Mouse (Mus musculus): ENCODE measurements around the gene Sept9. TPM values are rescaled to one million over a fixed set of nuclear protein-coding genes. Genes with fewer than 3 reads are reported as not detected.

Sept9 gene
- polyA plus RNA-seq, 1 experiment, result 13.3 TPM

GRCm38 (mm10) chr11:117169088-117169635 is 30.3 kb upstream of the Sept9 start:
- peak overlapping the region; percentile 63 for H3K4me3 ChIP-seq (replicated peaks; ENCODE audit: insufficient read depth, low read depth, low read length)
- peak; percentile 62 to 63 for DNase-seq
- peak overlapping the region; percentile 80 for H3K27ac ChIP-seq (ENCODE audit: insufficient read depth, low read length)
- WGBS, result 39% methylated on average over 11 of the region's 11 CpGs
- no peaks in the 10 kb centered on the region for H3K4me1 ChIP-seq (ENCODE audit: control insufficient read depth, insufficient read depth, low read length)
- H3K27me3 ChIP-seq (ENCODE audit: control insufficient read depth, insufficient read depth, low read length), result no peaks in the 10 kb centered on the region
- TF ChIP-seq CTCF (IDR thresholded peaks at IDR 0.05; ENCODE audit: borderline replicate concordance, insufficient read depth, low read depth, low read length) (no peak), POLR2A (IDR thresholded peaks at IDR 0.05; ENCODE audit: borderline replicate concordance, insufficient read depth, low read length) (peak; percentile 15; the same call in 1 of the 2 replicates)

- H3K4me1 ChIP-seq (ENCODE audit: control insufficient read depth, insufficient read depth, low read length), result no peaks in the 10 kb centered on the region
- TF ChIP-seq POLR2A (IDR thresholded peaks at IDR 0.05; ENCODE audit: borderline replicate concordance, insufficient read depth, low read length), result no peak
- no peak for TF ChIP-seq CTCF (IDR thresholded peaks at IDR 0.05; ENCODE audit: borderline replicate concordance, insufficient read depth, low read depth, low read length)
- no peak overlapping the region for H3K4me3 ChIP-seq (replicated peaks; ENCODE audit: insufficient read depth, low read depth, low read length)
- no peaks in the 10 kb centered on the region for H3K27me3 ChIP-seq (ENCODE audit: control insufficient read depth, insufficient read depth, low read length)
- peak in 1 of 2 experiments; percentile 13 for DNase-seq
- H3K27ac ChIP-seq (ENCODE audit: insufficient read depth, low read length), result no peak overlapping the region
- 78% methylated on average over 19 of the region's 19 CpGs for WGBS
These were observed 29.5 kb upstream of the Sept9 start for GRCm38 (mm10) chr11:117169801-117170565.

- Histone ChIP-seq H3K27ac (ENCODE audit: insufficient read depth, low read length) (no peak overlapping the region), H3K4me3 (replicated peaks; ENCODE audit: insufficient read depth, low read depth, low read length) (no peak overlapping the region), H3K27me3 (ENCODE audit: control insufficient read depth, insufficient read depth, low read length) (no peaks in the 10 kb centered on the region), H3K4me1 (ENCODE audit: control insufficient read depth, insufficient read depth, low read length) (peaks cover 3% of the 10 kb centered on the region; the same call in 1 of the 2 replicates)
- WGBS, result 54% methylated on average over 18 of the region's 18 CpGs
- TF ChIP-seq POLR2A (IDR thresholded peaks at IDR 0.05; ENCODE audit: borderline replicate concordance, insufficient read depth, low read length) (no peak), CTCF (IDR thresholded peaks at IDR 0.05; ENCODE audit: borderline replicate concordance, insufficient read depth, low read depth, low read length) (no peak)
- DNase-seq, result no peak
These were observed 25.2 kb upstream of the Sept9 start for GRCm38 (mm10) chr11:117174098-117174892.

GRCm38 (mm10) chr11:117174924-117175323 is 24.5 kb upstream of the Sept9 start:
- Histone ChIP-seq H3K4me3 (replicated peaks; ENCODE audit: insufficient read depth, low read depth, low read length) (no peak overlapping the region), H3K4me1 (ENCODE audit: control insufficient read depth, insufficient read depth, low read length) (peaks cover 3% of the 10 kb centered on the region; the same call in 1 of the 2 replicates), H3K27ac (ENCODE audit: insufficient read depth, low read length) (no peak overlapping the region), H3K27me3 (ENCODE audit: control insufficient read depth, insufficient read depth, low read length) (no peaks in the 10 kb centered on the region)
- WGBS, result 59% methylated on average over 15 of the region's 15 CpGs
- TF ChIP-seq POLR2A (IDR thresholded peaks at IDR 0.05; ENCODE audit: borderline replicate concordance, insufficient read depth, low read length) (no peak), CTCF (IDR thresholded peaks at IDR 0.05; ENCODE audit: borderline replicate concordance, insufficient read depth, low read depth, low read length) (no peak)
- DNase-seq, result peak in 1 of 2 experiments; percentile 12

GRCm38 (mm10) chr11:117175472-117175871 is 24.0 kb upstream of the Sept9 start:
- no peaks in the 10 kb centered on the region for H3K27me3 ChIP-seq (ENCODE audit: control insufficient read depth, insufficient read depth, low read length)
- DNase-seq, result no peak
- H3K4me1 ChIP-seq (ENCODE audit: control insufficient read depth, insufficient read depth, low read length), result peaks cover 3% of the 10 kb centered on the region; the same call in 1 of the 2 replicates
- TF ChIP-seq CTCF (IDR thresholded peaks at IDR 0.05; ENCODE audit: borderline replicate concordance, insufficient read depth, low read depth, low read length), result no peak
- TF ChIP-seq POLR2A (IDR thresholded peaks at IDR 0.05; ENCODE audit: borderline replicate concordance, insufficient read depth, low read length), result no peak
- 69% methylated on average over 12 of the region's 12 CpGs for WGBS
- H3K27ac ChIP-seq (ENCODE audit: insufficient read depth, low read length), result no peak overlapping the region
- no peak overlapping the region for H3K4me3 ChIP-seq (replicated peaks; ENCODE audit: insufficient read depth, low read depth, low read length)

GRCm38 (mm10) chr11:117176304-117176703 is 23.2 kb upstream of the Sept9 start:
- H3K27ac ChIP-seq (ENCODE audit: insufficient read depth, low read length), result no peak overlapping the region
- WGBS, result 51% methylated on average over 5 of the region's 5 CpGs
- H3K4me3 ChIP-seq (replicated peaks; ENCODE audit: insufficient read depth, low read depth, low read length), result no peak overlapping the region
- DNase-seq, result peak; percentile 22 to 29
- TF ChIP-seq POLR2A (IDR thresholded peaks at IDR 0.05; ENCODE audit: borderline replicate concordance, insufficient read depth, low read length), result no peak
- peak; percentile 42; the same call in 1 of the 2 replicates for TF ChIP-seq CTCF (IDR thresholded peaks at IDR 0.05; ENCODE audit: borderline replicate concordance, insufficient read depth, low read depth, low read length)
- H3K4me1 ChIP-seq (ENCODE audit: control insufficient read depth, insufficient read depth, low read length), result peaks cover 3% of the 10 kb centered on the region; the same call in 1 of the 2 replicates
- no peaks in the 10 kb centered on the region for H3K27me3 ChIP-seq (ENCODE audit: control insufficient read depth, insufficient read depth, low read length)

GRCm38 (mm10) chr11:117176900-117177299 is 22.6 kb upstream of the Sept9 start:
- DNase-seq, result no peak
- TF ChIP-seq POLR2A (IDR thresholded peaks at IDR 0.05; ENCODE audit: borderline replicate concordance, insufficient read depth, low read length), result no peak
- no peak for TF ChIP-seq CTCF (IDR thresholded peaks at IDR 0.05; ENCODE audit: borderline replicate concordance, insufficient read depth, low read depth, low read length)
- H3K27me3 ChIP-seq (ENCODE audit: control insufficient read depth, insufficient read depth, low read length), result no peaks in the 10 kb centered on the region
- 73% methylated on average over 5 of the region's 5 CpGs for WGBS
- peaks cover 3% of the 10 kb centered on the region; the same call in 1 of the 2 replicates for H3K4me1 ChIP-seq (ENCODE audit: control insufficient read depth, insufficient read depth, low read length)
- no peak overlapping the region for H3K4me3 ChIP-seq (replicated peaks; ENCODE audit: insufficient read depth, low read depth, low read length)
- no peak overlapping the region for H3K27ac ChIP-seq (ENCODE audit: insufficient read depth, low read length)

All from cerebellum, adult 2 months (tissue).